In genomic region chr14:91027054-91027453, GRCm38 (mm10) we compare ENCODE assay signal across 16 mouse cellular contexts.
"Had no signal": no experiment of that assay in that cellular context is flagged by ENCODE, and none has a peak within 500 bp of the region (broad histone marks: within the 10 kb centered on the region; RNA-seq: fewer than 3 reads in every experiment).

No protein-coding gene starts in this region.

- H3K4me1 ChIP-seq: neural tube, embryonic 13.5 days; neural tube, embryonic 15.5 days; stomach, embryonic 15.5 days had no signal

- H3K27me3 ChIP-seq: neural tube, embryonic 13.5 days; neural tube, embryonic 15.5 days; stomach, embryonic 15.5 days had no signal

- H3K4me3 ChIP-seq: neural tube, embryonic 13.5 days; neural tube, embryonic 15.5 days; stomach, embryonic 15.5 days had no signal

- H3K36me3 ChIP-seq: neural tube, embryonic 13.5 days; neural tube, embryonic 15.5 days; stomach, embryonic 15.5 days had no signal

- H3K9me3 ChIP-seq: neural tube, embryonic 13.5 days; neural tube, embryonic 15.5 days; stomach, embryonic 15.5 days had no signal

- H3K9ac ChIP-seq: neural tube, embryonic 13.5 days; neural tube, embryonic 15.5 days; stomach, embryonic 15.5 days had no signal

- DNase-seq: retina, postnatal 1 day; right cerebral cortex, adult 18-20 months; right cerebral cortex, postnatal 14 days; right cerebral cortex, postnatal 25 days; right cerebral cortex, postnatal 4 days; spleen, adult 18-20 months; thymus, adult 18-20 months; thymus, adult 2 months; thymus, postnatal 14 days; thymus, postnatal 25 days; thymus, postnatal 36 days; thymus, postnatal 4 days had no signal

- H3K4me2 ChIP-seq: neural tube, embryonic 13.5 days; neural tube, embryonic 15.5 days; stomach, embryonic 15.5 days had no signal

- H3K27ac ChIP-seq: neural tube, embryonic 13.5 days; neural tube, embryonic 15.5 days; stomach, embryonic 15.5 days; stomach, postnatal 0 days had no signal
